Mouse (Mus musculus): ENCODE data around the gene Cnp. TPM values are rescaled to one million over a fixed set of nuclear protein-coding genes. Genes with fewer than 3 reads are reported as not detected.

The Cnp gene
- total and polyA plus RNA-seq, 3 experiments: 5.6 to 9.5 (median 7.6) TPM

DNA sequence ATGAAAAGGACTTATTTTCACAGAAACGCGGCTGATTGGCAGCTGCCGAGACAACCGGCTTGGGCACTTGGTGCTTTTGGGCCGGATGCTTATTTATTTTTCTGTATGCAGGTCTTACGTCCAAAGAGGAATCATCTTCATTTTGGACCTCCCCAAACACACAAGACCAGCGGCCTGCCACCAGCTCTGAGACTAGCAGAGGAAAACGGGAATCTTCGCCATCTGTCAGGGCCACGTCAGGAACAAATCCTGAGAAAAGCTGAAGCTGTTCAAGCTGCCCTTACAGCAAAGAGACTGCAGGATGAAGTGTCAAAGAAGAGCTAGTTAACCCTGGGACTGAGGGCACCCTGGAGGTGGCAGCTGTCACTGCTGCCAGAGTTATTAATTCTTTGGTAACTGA is 30.7 kb downstream of the Cnp start:
- H3K4me1 ChIP-seq (ENCODE audit: control insufficient read depth, insufficient read depth, low read length): peaks cover 21% of the 10 kb centered on the region

DNA sequence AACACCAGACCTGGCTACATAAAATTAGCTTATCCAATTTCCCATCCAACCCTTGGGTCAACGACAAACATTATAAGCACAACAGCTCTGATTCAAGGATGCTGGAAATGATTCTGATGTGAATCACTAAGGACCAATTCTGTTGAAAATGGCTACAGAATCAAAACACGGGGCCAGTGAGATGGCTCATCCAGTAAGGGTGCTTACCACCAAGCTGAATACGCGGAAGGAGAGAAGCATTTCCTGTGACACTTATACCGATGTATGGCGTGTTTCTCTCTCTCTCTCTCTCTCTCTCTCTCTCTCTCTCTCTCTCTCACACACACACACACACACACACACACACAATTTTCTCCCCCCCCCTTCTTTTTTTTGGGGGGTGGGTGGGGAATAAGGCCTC is 32.4 kb downstream of the Cnp start:
- intact Hi-C loops (cut with DNase I): no loop called here
- H3K4me1 ChIP-seq (ENCODE audit: control insufficient read depth, insufficient read depth, low read length): peaks cover 26% of the 10 kb centered on the region
- TF ChIP-seq POLR2A (IDR thresholded peaks at IDR 0.05; ENCODE audit: insufficient read depth, low read depth, low read length) (no peak), CTCF (IDR thresholded peaks at IDR 0.05) (no peak), EP300 (IDR thresholded peaks at IDR 0.05; ENCODE audit: insufficient read depth, low read depth, low read length) (no peak)

More for the DNA sequence above, 30.7 kb downstream of the Cnp start:
- 87% methylated on average over 10 of the region's 10 CpGs for WGBS
- no peak overlapping the region for H3K4me3 ChIP-seq
- H3K27ac ChIP-seq: no peak overlapping the region
- no peak for TF ChIP-seq EP300 (IDR thresholded peaks at IDR 0.05; ENCODE audit: insufficient read depth, low read depth, low read length)
- no peak for TF ChIP-seq CTCF (IDR thresholded peaks at IDR 0.05)
- TF ChIP-seq POLR2A (IDR thresholded peaks at IDR 0.05; ENCODE audit: insufficient read depth, low read depth, low read length): no peak
- intact Hi-C loops (cut with DNase I): no loop called here
- H3K27me3 ChIP-seq (ENCODE audit: control insufficient read depth, insufficient read depth, low read length): no peaks in the 10 kb centered on the region
- peaks cover 6% of the 10 kb centered on the region for H3K79me2 ChIP-seq (replicated peaks; ENCODE audit: control insufficient read depth, insufficient read depth, low read length)
- H3K9ac ChIP-seq (ENCODE audit: low read depth, low read length): no peak overlapping the region
- DNase-seq: no peak
- peaks cover 23% of the 10 kb centered on the region for H3K36me3 ChIP-seq (ENCODE audit: control insufficient read depth, insufficient read depth, low read length)

DNA sequence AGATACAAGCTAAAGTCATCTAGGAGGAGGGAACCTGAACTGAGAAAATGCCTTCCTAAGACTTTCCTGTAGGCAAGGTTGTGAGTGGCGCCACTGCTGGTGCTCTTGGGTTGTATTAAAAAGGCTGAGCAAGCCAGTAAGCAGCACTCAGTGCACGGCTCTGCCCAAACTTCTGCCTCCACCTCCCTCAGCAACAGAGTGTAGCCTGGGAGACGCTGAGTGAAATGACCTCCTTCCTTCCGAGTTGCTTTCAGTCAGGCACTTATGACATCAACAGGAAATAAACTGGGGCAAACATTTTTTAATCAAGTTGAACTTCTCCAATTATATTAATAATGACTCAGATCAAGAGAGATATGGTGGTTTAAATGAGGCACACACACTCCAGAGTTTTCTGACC is 34.1 kb downstream of the Cnp start:
- intact Hi-C loops (cut with DNase I): no loop called here
- Histone ChIP-seq H3K36me3 (ENCODE audit: control insufficient read depth, insufficient read depth, low read length) (peaks cover 28% of the 10 kb centered on the region), H3K79me2 (replicated peaks; ENCODE audit: control insufficient read depth, insufficient read depth, low read length) (peaks cover 3% of the 10 kb centered on the region), H3K9ac (ENCODE audit: low read depth, low read length) (no peak overlapping the region), H3K4me3 (no peak overlapping the region), H3K27me3 (ENCODE audit: control insufficient read depth, insufficient read depth, low read length) (no peaks in the 10 kb centered on the region), H3K27ac (peak overlapping the region; percentile 71), H3K4me1 (ENCODE audit: control insufficient read depth, insufficient read depth, low read length) (peaks cover 26% of the 10 kb centered on the region)
- TF ChIP-seq CTCF (IDR thresholded peaks at IDR 0.05) (no peak), EP300 (IDR thresholded peaks at IDR 0.05; ENCODE audit: insufficient read depth, low read depth, low read length) (no peak), POLR2A (IDR thresholded peaks at IDR 0.05; ENCODE audit: insufficient read depth, low read depth, low read length) (no peak)
- DNase-seq: no peak
- WGBS: 19% methylated on average over 4 of the region's 4 CpGs

More for the DNA sequence above, 32.4 kb downstream of the Cnp start:
- no peak for DNase-seq
- H3K79me2 ChIP-seq (replicated peaks; ENCODE audit: control insufficient read depth, insufficient read depth, low read length): peaks cover 6% of the 10 kb centered on the region
- no peak overlapping the region for H3K9ac ChIP-seq (ENCODE audit: low read depth, low read length)
- no peak overlapping the region for H3K4me3 ChIP-seq
- peaks cover 28% of the 10 kb centered on the region for H3K36me3 ChIP-seq (ENCODE audit: control insufficient read depth, insufficient read depth, low read length)
- WGBS: 75% methylated on average over 6 of the region's 6 CpGs
- H3K27ac ChIP-seq: no peak overlapping the region
- no peaks in the 10 kb centered on the region for H3K27me3 ChIP-seq (ENCODE audit: control insufficient read depth, insufficient read depth, low read length)

DNA sequence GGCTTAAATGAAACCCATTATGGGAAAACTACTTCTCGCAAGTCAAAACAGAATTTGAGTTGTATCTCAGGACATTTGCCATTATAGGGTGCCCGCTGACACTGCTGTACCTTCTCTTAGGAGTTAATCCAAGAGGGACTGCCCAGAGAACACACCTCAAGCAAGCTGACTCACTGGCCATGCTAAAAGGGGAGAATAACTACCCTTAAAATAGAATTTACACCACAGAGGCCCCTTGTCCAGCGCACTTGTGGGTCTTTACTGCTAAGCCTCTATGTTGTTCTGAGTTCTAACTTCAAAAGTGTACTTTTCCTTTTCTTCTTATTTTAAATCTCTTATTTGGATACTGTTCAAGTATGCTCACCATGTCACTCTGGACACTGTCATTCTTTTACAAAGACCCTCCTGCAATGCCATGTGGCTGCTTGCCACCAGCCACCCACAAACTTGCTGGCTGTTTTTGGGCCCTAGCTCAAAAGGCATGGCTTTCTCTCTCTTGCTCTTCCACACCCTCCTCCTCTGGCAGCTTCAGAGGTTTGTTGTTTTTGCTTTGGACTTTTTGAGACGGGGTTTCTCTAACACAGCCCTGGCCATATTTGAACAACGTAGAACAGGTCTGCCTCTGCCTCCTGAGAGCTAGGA is 34.8 kb downstream of the Cnp start:
- H3K4me3 ChIP-seq: no peak overlapping the region
- TF ChIP-seq EP300 (IDR thresholded peaks at IDR 0.05; ENCODE audit: insufficient read depth, low read depth, low read length): no peak
- no peak for TF ChIP-seq POLR2A (IDR thresholded peaks at IDR 0.05; ENCODE audit: insufficient read depth, low read depth, low read length)
- no peak for TF ChIP-seq CTCF (IDR thresholded peaks at IDR 0.05)
- H3K79me2 ChIP-seq (replicated peaks; ENCODE audit: control insufficient read depth, insufficient read depth, low read length): peaks cover 2% of the 10 kb centered on the region
- H3K27me3 ChIP-seq (ENCODE audit: control insufficient read depth, insufficient read depth, low read length): no peaks in the 10 kb centered on the region
- no peak for DNase-seq
- H3K27ac ChIP-seq: peak overlapping the region; percentile 71
- 61% methylated on average over 5 of the region's 5 CpGs for WGBS
- H3K36me3 ChIP-seq (ENCODE audit: control insufficient read depth, insufficient read depth, low read length): peaks cover 25% of the 10 kb centered on the region
- peaks cover 24% of the 10 kb centered on the region for H3K4me1 ChIP-seq (ENCODE audit: control insufficient read depth, insufficient read depth, low read length)
- intact Hi-C loops (cut with DNase I): no loop called here
- no peak overlapping the region for H3K9ac ChIP-seq (ENCODE audit: low read depth, low read length)

- intact Hi-C loops (cut with DNase I): no loop called here
- DNase-seq: peak in 1 of 2 experiments; percentile 38
- WGBS: 19% methylated on average over 9 of the region's 9 CpGs
- Histone ChIP-seq H3K4me1 (ENCODE audit: control insufficient read depth, insufficient read depth, low read length) (peaks cover 24% of the 10 kb centered on the region), H3K36me3 (ENCODE audit: control insufficient read depth, insufficient read depth, low read length) (peaks cover 25% of the 10 kb centered on the region), H3K4me3 (no peak overlapping the region; the same call in 1 of the 2 replicates), H3K27ac (peak overlapping the region; percentile 71), H3K9ac (ENCODE audit: low read depth, low read length) (peak overlapping the region; percentile 32; the same call in 1 of the 2 replicates), H3K79me2 (replicated peaks; ENCODE audit: control insufficient read depth, insufficient read depth, low read length) (peaks cover 2% of the 10 kb centered on the region), H3K27me3 (ENCODE audit: control insufficient read depth, insufficient read depth, low read length) (no peaks in the 10 kb centered on the region)
- TF ChIP-seq POLR2A (IDR thresholded peaks at IDR 0.05; ENCODE audit: insufficient read depth, low read depth, low read length) (peak; percentile 47; the same call in 1 of the 2 replicates), EP300 (IDR thresholded peaks at IDR 0.05; ENCODE audit: insufficient read depth, low read depth, low read length) (0 out of 2 replicates have a peak, but pooled peaks have one; percentile 31), CTCF (IDR thresholded peaks at IDR 0.05) (no peak)
These were observed 35.4 kb downstream of the Cnp start for GRCm38 (mm10) chr11:100609997-100610680.

DNA sequence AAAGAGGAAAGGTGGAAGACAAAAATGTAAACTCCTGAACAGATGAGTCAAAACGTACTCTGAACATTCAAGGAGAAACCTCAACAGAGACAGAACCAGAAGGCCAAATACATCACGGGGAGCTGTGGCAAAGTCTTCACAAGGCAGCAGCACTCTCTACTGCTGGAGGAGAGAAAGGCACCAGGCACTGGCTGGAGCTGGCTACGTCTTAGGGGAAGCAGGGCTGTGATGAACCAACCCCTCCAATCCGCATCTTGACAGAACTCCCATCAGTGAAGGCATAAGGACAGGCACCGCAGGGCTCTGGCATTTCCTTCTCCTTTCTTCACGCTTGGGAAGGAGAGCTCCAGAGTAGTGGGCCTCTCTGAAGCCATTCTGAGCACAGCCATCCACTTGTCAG is 36.9 kb downstream of the Cnp start:
- WGBS: 68% methylated on average over 6 of the region's 6 CpGs
- H3K4me1 ChIP-seq (ENCODE audit: control insufficient read depth, insufficient read depth, low read length): peaks cover 24% of the 10 kb centered on the region
- intact Hi-C loops (cut with DNase I): no loop called here

More for the DNA sequence above, 36.9 kb downstream of the Cnp start:
- Histone ChIP-seq H3K4me3 (no peak overlapping the region), H3K36me3 (ENCODE audit: control insufficient read depth, insufficient read depth, low read length) (peaks cover 25% of the 10 kb centered on the region), H3K79me2 (replicated peaks; ENCODE audit: control insufficient read depth, insufficient read depth, low read length) (peaks cover 6% of the 10 kb centered on the region), H3K9ac (ENCODE audit: low read depth, low read length) (no peak overlapping the region), H3K27me3 (ENCODE audit: control insufficient read depth, insufficient read depth, low read length) (no peaks in the 10 kb centered on the region), H3K27ac (no peak overlapping the region)
- TF ChIP-seq CTCF (IDR thresholded peaks at IDR 0.05) (peak; percentile 34), EP300 (IDR thresholded peaks at IDR 0.05; ENCODE audit: insufficient read depth, low read depth, low read length) (no peak)
- DNase-seq: no peak
